Mouse (Mus musculus): ENCODE data around the gene Gm10217.

DNA sequence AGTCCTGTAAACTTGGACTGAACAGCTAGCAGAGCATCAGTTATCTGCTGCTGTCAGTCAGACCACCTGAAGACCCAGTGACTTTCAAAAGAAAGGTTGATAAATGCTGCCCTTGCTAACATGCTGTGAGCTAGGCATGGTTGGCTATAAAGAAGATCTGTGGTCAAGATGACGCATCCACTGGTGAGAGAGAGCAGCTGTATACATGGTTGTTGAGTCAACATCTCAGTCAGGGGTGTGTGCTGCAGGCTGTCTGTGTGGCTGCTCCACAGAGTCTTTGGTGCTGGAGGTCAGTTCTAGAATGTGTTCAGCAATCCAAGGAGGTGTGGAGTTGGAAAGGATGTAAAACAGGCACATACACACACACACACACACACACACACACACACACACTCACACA is 12.2 kb downstream of the Gm10217 start:
- TF ChIP-seq CTCF (conservative IDR thresholded peaks at IDR 0.05; ENCODE audit: insufficient read depth, insufficient read length, low read depth, low read length) (no peak), POLR2A (IDR thresholded peaks at IDR 0.05; ENCODE audit: low read depth, low read length) (no peak)
